Mouse (Mus musculus) neural tube, embryonic 14.5 days (tissue): Measurements from ENCODE around the gene Lep. TPM values are rescaled to one million over a fixed set of nuclear protein-coding genes. Genes with fewer than 3 reads are reported as not detected.

Experiments
- ATAC-seq: fragments of 200-750 bp; cut with Nextera tagmentation; 2 replicates; pipeline ENCODE4 v1.8.0; 2017; ENCODE audit warnings: low read depth, mild to moderate bottlenecking, moderate TSS enrichment, moderate library complexity
- H3K27ac ChIP-seq: fragments of 300-500 bp; sonication (generic); 2 replicates; pipeline ENCODE4 v1.5.1; 2014; ENCODE audit warnings: low read depth, mild to moderate bottlenecking, control low read depth, low read length, moderate library complexity, mixed read lengths
- H3K27me3 ChIP-seq: fragments of 300-500 bp; sonication (generic); 2 replicates; pipeline ENCODE4 v1.6.1; 2014; ENCODE audit warnings: low read length; ENCODE audit not compliant: control insufficient read depth, insufficient read depth
- H3K36me3 ChIP-seq: fragments of 300-500 bp; sonication (generic); 2 replicates; pipeline ENCODE4 v1.6.1; 2014; ENCODE audit warnings: low read length, mixed read lengths; ENCODE audit not compliant: control insufficient read depth, insufficient read depth
- H3K4me1 ChIP-seq: fragments of 300-500 bp; sonication (generic); 2 replicates; pipeline ENCODE4 v1.6.1; 2014; ENCODE audit warnings: low read length; ENCODE audit not compliant: control insufficient read depth, insufficient read depth
- H3K4me2 ChIP-seq: fragments of 300-500 bp; sonication (generic); 2 replicates; pipeline ENCODE4 v1.6.1; 2014; ENCODE audit warnings: mild to moderate bottlenecking, low read depth, low read length, control low read depth
- H3K4me3 ChIP-seq: fragments of 300-500 bp; sonication (generic); 2 replicates; pipeline ENCODE4 v1.5.1; 2014; ENCODE audit warnings: low read depth, low read length, control low read depth, mixed read lengths
- H3K9ac ChIP-seq: fragments of 300-500 bp; sonication (generic); replicated peaks from 2 replicates; pipeline ENCODE4 v1.6.1; 2014; ENCODE audit warnings: low read depth, mild to moderate bottlenecking, control low read depth, low read length, mixed read lengths
- H3K9me3 ChIP-seq: fragments of 300-500 bp; sonication (generic); 2 replicates; pipeline ENCODE4 v1.6.1; 2016; ENCODE audit warnings: low read length; ENCODE audit not compliant: control insufficient read depth
- WGBS: fragments of 180-500 bp; shearing (Covaris S2); extraction: QIAGEN DNeasy Blood & Tissue Kit; methylation state at CpG from one replicate; pipeline ENCODE4 v1.1.7; 2014; 5-methylcytosine and 5-hydroxymethylcytosine counted together
- polyA plus RNA-seq: library from polyadenylated mRNA; unstranded; fragments of >200 nt; fragmentation: Nextera tagmentation; extraction: Ambion mirVana; gene quantifications from 2 replicates; pipeline ENCODE4 v1.2.1, GENCODE M21; 2014

Lep gene
- 0.05 TPM in 1 of 2 replicates, not detected in the other for polyA plus RNA-seq

DNA sequence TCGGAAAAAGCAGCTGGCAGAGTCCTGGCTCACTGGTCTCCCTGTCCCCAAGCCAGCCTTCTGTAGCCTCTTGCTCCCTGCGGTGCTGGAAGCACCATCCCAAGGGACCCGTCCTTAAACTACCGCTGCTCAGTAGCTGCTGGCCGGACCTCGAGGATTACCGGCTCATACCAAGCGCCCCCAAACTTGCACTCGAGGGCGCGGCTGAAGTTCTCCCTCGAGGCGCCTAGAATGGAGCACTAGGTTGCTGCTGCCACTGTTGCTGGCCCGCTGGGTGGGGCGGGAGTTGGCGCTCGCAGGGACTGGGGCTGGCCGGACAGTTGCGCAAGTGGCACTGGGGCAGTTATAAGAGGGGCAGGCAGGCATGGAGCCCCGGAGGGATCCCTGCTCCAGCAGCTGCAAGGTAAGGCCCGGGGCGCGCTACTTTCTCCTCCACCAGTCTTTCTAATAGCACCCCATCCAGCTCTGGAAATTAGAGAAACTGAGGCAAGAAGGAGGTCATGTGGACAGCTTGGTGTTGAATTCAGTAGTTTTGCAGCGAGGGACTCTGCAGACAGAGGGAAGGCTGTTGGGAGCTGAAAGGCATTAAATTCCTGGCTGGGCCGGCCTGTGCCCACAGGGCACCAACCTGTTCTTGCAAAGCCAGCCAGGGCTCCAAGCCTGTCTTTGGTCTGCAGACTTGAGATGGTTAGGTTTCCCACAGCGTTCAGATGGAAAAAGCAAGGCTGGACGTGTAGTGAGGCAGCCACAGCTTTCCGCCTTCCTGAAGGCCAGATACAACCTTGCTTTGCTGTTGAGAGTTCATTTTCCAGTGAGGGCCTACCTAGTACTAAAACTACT is at the start of gene Lep:
Gene Lep (plus strand): TSS at position 375 of the 840 bp plus-strand sequence.
- WGBS = 75% methylated on average over 28 of the region's 28 CpGs
- Histone ChIP-seq H3K4me2 (no peak within 1 kb of the TSS), H3K27me3 (no peaks in the 10 kb centered on the region), H3K9me3 (no peaks in the 10 kb centered on the region), H3K27ac (no peak within 1 kb of the TSS), H3K4me1 (no peaks in the 10 kb centered on the region), H3K4me3 (no peak within 1 kb of the TSS), H3K9ac (no peak within 1 kb of the TSS), H3K36me3 (no peaks in the 10 kb centered on the region)
- no peak for ATAC-seq

DNA sequence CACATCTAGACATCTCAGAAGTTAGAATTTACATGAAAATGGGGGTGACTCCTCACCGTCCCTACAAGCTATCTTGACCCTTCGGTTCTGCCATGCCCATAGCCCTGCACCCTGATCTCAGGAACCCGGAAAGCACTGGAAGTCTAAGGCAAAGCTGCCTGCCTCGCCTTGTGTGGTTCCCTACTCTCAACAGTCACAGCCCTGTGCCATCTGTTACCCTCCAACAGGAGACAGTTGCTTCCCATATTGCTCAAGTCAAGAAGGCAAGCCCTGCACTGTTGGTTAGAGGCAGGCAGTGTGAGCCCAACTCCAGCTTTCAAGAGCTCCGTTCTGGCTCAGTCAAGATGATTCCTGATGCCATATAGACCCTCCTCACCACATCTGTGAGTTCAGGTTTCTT is 48.4 kb upstream of the Lep start:
- Histone ChIP-seq H3K27me3 (no peaks in the 10 kb centered on the region), H3K4me3 (no peak overlapping the region), H3K27ac (no peak overlapping the region), H3K36me3 (no peaks in the 10 kb centered on the region), H3K9me3 (no peaks in the 10 kb centered on the region), H3K9ac (no peak overlapping the region), H3K4me2 (no peak overlapping the region), H3K4me1 (no peaks in the 10 kb centered on the region)
- ATAC-seq = no peak
- 90% methylated on average over 5 of the region's 5 CpGs for WGBS

DNA sequence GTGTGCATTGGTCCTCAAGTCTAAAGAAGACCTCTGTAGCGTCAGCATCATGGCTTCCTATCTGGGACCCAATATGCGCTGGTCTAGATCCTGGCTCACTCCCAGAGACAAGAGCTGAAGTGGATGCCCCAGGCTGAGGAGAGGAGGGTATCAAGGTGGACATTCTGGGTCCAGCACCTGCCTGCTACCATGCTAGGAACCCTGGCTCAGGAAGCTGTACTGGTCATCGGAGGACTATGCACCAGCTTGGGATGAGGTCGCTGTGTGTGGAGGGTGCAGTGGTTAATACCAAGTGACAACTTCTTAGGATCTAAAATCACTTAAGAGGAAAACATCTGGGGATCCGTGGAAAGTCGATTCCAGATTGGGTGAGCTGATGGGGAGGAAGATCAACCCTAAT is 46.8 kb upstream of the Lep start:
- Histone ChIP-seq H3K4me3 (no peak overlapping the region), H3K4me1 (peaks cover 5% of the 10 kb centered on the region; the same call in 1 of the 2 replicates), H3K27ac (no peak overlapping the region), H3K9ac (no peak overlapping the region), H3K27me3 (no peaks in the 10 kb centered on the region), H3K9me3 (no peaks in the 10 kb centered on the region), H3K4me2 (no peak overlapping the region), H3K36me3 (no peaks in the 10 kb centered on the region)
- no peak for ATAC-seq
- 94% methylated on average over 6 of the region's 6 CpGs for WGBS

DNA sequence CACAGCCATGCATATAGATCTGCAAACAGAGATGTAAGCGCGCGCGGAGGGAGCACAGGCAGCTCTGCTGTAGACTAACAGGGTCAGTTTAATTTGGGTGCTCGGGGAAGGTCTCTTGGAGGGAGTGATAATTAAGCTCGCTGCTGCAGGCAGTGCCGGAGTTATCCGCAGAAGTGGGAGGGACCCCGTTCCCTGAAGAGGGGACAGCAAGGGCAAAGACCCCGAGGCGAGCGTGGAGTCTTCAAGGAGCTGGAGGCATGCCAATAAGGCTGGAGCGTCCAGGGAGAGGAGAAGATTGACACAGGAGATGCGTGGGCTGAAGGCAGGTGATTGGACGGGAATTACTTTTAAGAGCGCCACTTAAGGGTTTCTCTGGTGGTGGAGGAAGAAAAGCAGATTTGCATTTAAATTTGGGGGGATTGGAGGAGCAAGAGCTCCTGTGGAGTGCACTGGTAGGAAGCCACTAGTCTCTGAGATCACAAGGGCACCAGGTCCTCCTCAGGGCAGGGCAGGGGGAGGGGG is 43.1 kb upstream of the Lep start:
- no peaks in the 10 kb centered on the region for H3K9me3 ChIP-seq
- H3K27me3 ChIP-seq = no peaks in the 10 kb centered on the region
- peak overlapping the region; percentile 48 for H3K4me2 ChIP-seq
- 1% methylated on average over 16 of the region's 16 CpGs for WGBS
- no peaks in the 10 kb centered on the region for H3K36me3 ChIP-seq
- H3K27ac ChIP-seq = no peak overlapping the region
- peaks cover 5% of the 10 kb centered on the region; the same call in 1 of the 2 replicates for H3K4me1 ChIP-seq
- peak overlapping the region; percentile 43; the same call in 1 of the 2 replicates for H3K9ac ChIP-seq
- ATAC-seq = peak; percentile 31
- peak overlapping the region; percentile 20 for H3K4me3 ChIP-seq

DNA sequence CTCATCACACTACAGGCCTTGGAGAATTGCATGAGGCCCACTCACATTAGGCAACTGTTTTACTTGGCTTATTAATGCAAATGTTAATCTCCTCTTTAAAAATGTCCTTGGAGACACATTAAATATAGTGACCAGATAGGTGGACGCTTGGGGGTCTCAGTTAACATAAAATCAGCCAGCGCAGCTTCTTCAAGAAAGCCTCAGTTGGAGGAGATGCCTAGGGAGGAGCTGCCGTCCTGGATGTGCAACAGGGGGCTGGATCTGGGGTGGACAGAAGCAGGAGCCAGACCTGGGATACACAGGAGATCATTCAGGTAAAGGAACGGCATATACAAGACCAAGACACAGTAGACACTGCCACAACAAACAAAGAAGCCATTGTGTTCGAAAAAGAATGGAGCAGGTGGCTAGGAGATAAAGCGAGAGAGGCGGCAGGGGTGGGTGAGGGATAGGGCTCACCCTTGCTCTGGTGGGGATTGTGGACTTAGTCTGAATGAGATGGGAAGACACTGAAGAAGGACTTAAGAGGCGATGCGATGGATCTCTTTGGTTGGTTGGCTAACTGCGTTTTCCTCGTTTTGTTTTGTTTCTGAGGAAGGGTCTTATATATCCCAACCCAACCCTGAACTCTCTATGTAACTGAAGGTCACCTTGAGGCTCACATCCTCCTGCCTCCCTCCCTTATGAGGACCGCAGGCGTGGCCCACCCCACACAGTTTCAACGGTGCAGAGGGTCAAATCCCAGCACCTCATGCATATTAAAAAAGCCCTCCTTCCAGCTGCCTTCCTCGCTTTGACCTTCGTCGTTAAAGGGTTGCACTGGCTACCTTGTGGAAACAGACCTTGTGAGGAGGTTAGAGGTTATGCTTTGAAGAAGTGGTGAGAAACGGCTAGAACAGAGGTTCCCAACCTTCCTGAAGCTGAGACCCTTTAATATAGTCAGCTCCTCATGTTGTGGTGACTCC is 40.0 kb upstream of the Lep start:
- Histone ChIP-seq H3K36me3 (no peaks in the 10 kb centered on the region), H3K27me3 (no peaks in the 10 kb centered on the region), H3K27ac (no peak overlapping the region), H3K9me3 (no peaks in the 10 kb centered on the region), H3K9ac (no peak overlapping the region), H3K4me3 (no peak overlapping the region), H3K4me1 (peaks cover 9% of the 10 kb centered on the region; the same call in 1 of the 2 replicates), H3K4me2 (no peak overlapping the region)
- 72% methylated on average over 18 of the region's 18 CpGs for WGBS
- no peak for ATAC-seq

DNA sequence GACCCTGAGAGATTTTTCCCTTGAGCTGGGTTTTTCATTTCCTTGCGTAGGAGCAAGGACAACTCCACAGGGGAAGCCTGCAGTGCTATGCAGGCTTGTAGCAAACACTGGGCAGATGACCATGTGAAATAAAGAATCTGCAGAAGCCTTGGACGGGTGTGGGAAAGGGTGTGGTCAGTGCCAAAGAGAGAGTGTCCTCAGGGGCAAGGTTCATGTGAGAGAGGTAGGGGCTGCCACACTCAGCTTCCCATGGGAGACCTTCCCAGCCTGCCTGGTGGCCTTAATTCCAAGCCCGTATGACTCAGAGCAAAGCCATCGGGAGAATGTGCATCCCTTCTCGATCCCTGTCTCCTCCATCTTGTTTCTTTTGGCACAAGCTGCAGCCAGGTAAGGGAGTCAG is 39.1 kb upstream of the Lep start:
- Histone ChIP-seq H3K4me3 (no peak overlapping the region), H3K27ac (no peak overlapping the region), H3K4me1 (peaks cover 9% of the 10 kb centered on the region; the same call in 1 of the 2 replicates), H3K36me3 (no peaks in the 10 kb centered on the region), H3K4me2 (no peak overlapping the region), H3K9ac (no peak overlapping the region), H3K9me3 (no peaks in the 10 kb centered on the region), H3K27me3 (no peaks in the 10 kb centered on the region)
- WGBS = 87% methylated on average over 5 of the region's 5 CpGs
- ATAC-seq = no peak

DNA sequence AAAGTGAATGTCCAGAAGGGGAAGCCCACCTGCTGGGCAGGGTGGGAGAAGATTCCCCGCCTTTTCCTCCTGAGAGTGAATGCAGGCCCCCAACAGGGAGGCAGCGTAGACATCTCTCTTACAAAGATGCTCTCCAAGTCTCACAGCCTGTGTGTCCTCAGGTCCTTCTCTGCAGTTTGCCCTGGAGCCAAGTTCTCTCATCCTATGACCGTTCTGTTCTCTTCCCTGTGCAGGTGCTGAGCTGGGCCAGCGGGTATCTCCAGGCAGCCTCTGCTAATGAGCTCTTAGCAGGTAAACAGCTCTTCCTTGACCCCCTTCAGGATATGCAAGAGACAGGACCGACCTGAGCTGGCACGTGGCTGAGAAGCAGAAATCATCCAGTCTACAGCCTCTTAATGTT is 38.5 kb upstream of the Lep start:
- WGBS = 63% methylated on average over 6 of the region's 6 CpGs
- H3K9ac ChIP-seq = no peak overlapping the region
- H3K4me1 ChIP-seq = peaks cover 9% of the 10 kb centered on the region; the same call in 1 of the 2 replicates
- no peak overlapping the region for H3K4me3 ChIP-seq
- no peak overlapping the region for H3K27ac ChIP-seq
- H3K36me3 ChIP-seq = no peaks in the 10 kb centered on the region
- no peaks in the 10 kb centered on the region for H3K27me3 ChIP-seq
- H3K4me2 ChIP-seq = no peak overlapping the region
- no peak for ATAC-seq
- H3K9me3 ChIP-seq = no peaks in the 10 kb centered on the region

DNA sequence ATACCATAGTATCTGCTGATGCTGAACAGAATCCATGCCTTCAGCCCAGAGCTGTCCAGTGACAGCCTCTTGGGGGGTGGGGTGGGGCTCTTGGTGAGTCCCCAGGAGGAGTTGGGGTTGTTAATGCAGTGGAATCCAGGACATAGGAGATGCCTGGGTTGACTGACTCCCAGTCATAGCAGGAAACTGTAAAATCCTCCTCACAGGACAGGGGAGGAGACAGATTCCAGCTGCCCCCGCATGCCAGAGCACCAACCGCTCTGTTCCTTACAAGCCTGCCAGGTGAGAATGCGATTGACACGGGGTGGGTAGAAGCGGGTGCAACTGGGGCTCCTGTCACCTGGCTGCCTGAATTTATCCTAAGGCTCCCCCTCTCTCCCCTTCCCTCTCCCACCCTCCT is 37.9 kb upstream of the Lep start:
- Histone ChIP-seq H3K4me2 (no peak overlapping the region), H3K4me1 (peaks cover 9% of the 10 kb centered on the region; the same call in 1 of the 2 replicates), H3K9me3 (no peaks in the 10 kb centered on the region), H3K4me3 (no peak overlapping the region), H3K27ac (no peak overlapping the region), H3K9ac (no peak overlapping the region), H3K27me3 (no peaks in the 10 kb centered on the region), H3K36me3 (no peaks in the 10 kb centered on the region)
- no peak for ATAC-seq
- 81% methylated on average over 5 of the region's 5 CpGs for WGBS
